Mouse (Mus musculus): Measurements from ENCODE around the gene Sars2. TPM values are rescaled to one million over a fixed set of nuclear protein-coding genes. Genes with fewer than 3 reads are reported as not detected.

Sars2 gene
- polyA plus RNA-seq, 1 experiment from 2014 or later = 16.4 TPM

DNA sequence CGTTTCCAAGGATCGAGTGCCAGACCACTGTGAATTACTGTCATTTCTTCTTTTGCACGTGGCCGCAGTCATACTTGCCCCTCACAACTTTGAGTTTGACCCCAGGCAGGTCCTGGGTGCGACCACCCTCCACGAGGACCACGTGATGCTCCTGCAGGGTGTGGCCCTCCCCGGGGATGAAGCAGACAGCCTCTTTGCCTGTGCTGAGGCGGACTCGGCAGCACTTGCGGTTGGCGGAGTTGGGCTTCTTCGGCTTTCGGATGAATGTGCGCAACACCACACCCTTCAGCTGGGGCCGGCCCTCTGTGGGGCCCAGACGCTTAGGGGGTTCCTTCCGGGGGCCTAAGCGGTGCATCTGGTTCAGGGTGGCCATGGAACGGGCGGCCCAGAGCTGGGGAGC, 2.0 kb upstream of the Sars2 start:
- Histone ChIP-seq H3K9me3 (replicated peaks; ENCODE audit: control insufficient read depth, low read length, poor library complexity, severe bottlenecking) (no peaks in the 10 kb centered on the region), H3K4me1 (ENCODE audit: control insufficient read depth, insufficient read depth, low read length) (peaks cover 7% of the 10 kb centered on the region), H3K9ac (ENCODE audit: low read depth, low read length) (no peak overlapping the region), H3K4me3 (ENCODE audit: low read depth, low read length) (no peak overlapping the region), H3K27ac (ENCODE audit: low read length) (no peak overlapping the region), H3K27me3 (ENCODE audit: control insufficient read depth, insufficient read depth, low read depth, low read length) (no peaks in the 10 kb centered on the region), H3K4me2 (ENCODE audit: low read length) (no peak overlapping the region), H3K36me3 (ENCODE audit: control insufficient read depth, insufficient read depth, low read length) (peaks cover 11% of the 10 kb centered on the region; the same call in 1 of the 2 replicates)
- WGBS = 95% methylated on average over 21 of the region's 21 CpGs
- ATAC-seq = no peak

DNA sequence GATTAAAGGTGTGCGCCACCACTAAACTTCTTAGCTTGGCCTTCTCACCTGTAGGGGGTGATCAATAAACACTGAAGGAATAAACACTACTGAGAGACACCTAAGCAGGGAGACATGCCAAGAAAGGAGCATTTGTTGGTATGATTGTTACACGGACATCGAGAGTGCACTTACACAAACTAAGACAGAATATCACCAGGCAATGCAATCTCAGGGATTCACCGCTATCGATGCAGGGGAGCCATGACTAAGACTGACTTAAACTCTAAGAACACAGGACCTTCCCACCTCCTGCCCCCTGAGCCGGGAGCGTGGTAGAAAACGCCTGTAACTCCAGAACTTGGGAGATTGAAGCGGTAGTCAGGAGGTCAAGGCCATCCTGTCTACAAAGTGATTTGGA, 843 bp upstream of the Sars2 start:
- Histone ChIP-seq H3K36me3 (ENCODE audit: control insufficient read depth, insufficient read depth, low read length) (peaks cover 11% of the 10 kb centered on the region; the same call in 1 of the 2 replicates), H3K4me1 (ENCODE audit: control insufficient read depth, insufficient read depth, low read length) (peaks cover 7% of the 10 kb centered on the region), H3K9ac (ENCODE audit: low read depth, low read length) (peak overlapping the region; percentile 61), H3K27ac (ENCODE audit: low read length) (peak overlapping the region; percentile 48), H3K4me2 (ENCODE audit: low read length) (peak overlapping the region; percentile 72), H3K27me3 (ENCODE audit: control insufficient read depth, insufficient read depth, low read depth, low read length) (no peaks in the 10 kb centered on the region), H3K4me3 (ENCODE audit: low read depth, low read length) (peak overlapping the region; percentile 66), H3K9me3 (replicated peaks; ENCODE audit: control insufficient read depth, low read length, poor library complexity, severe bottlenecking) (no peaks in the 10 kb centered on the region)
- ATAC-seq = no peak
- 40% methylated on average over 9 of the region's 9 CpGs for WGBS

DNA sequence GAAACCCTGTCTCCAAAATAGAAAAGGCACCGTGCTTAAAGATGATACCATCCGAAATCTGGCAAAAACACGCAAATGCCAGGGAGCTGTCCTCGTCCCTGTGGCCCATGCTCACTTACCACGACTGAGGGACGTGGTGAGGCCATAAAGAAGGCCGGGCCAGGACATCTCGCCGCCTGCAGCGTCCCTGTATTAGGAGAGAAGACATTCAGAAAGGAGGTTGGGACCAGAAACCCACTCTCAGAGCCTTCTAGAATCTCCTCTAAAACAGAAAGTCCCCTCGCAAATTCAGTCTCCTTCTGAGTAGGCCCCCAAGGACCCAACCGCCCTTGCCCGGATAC, 454 bp upstream of the Sars2 start:
- H3K36me3 ChIP-seq (ENCODE audit: control insufficient read depth, insufficient read depth, low read length) = peaks cover 11% of the 10 kb centered on the region; the same call in 1 of the 2 replicates
- peak overlapping the region; percentile 48 for H3K27ac ChIP-seq (ENCODE audit: low read length)
- no peaks in the 10 kb centered on the region for H3K27me3 ChIP-seq (ENCODE audit: control insufficient read depth, insufficient read depth, low read depth, low read length)
- ATAC-seq = peak; percentile 26; the same call in 1 of the 2 replicates
- 2% methylated on average over 13 of the region's 13 CpGs for WGBS
- H3K4me1 ChIP-seq (ENCODE audit: control insufficient read depth, insufficient read depth, low read length) = peaks cover 7% of the 10 kb centered on the region
- peak overlapping the region; percentile 66 for H3K4me3 ChIP-seq (ENCODE audit: low read depth, low read length)
- H3K9ac ChIP-seq (ENCODE audit: low read depth, low read length) = peak overlapping the region; percentile 61
- peak overlapping the region; percentile 72 for H3K4me2 ChIP-seq (ENCODE audit: low read length)
- no peaks in the 10 kb centered on the region for H3K9me3 ChIP-seq (replicated peaks; ENCODE audit: control insufficient read depth, low read length, poor library complexity, severe bottlenecking)

DNA sequence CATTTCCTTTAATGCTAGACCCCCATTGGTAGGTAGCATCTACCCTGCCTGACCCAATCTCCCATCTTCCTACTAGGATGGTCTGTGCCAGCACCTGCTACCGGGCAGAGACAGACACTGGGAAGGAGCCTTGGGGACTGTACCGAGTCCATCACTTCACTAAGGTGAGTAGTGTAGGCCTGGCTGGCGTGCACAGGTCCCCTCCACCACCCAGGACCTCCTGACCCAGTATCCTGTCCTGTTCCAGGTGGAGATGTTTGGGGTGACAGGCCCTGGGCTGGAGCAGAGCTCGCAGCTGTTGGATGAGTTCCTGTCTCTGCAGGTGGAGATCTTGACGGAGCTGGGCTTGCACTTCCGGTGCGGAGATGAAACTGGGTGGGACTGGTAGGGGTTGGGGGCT, 8.1 kb downstream of the Sars2 start:
- H3K27ac ChIP-seq (ENCODE audit: low read length) = no peak overlapping the region
- no peaks in the 10 kb centered on the region for H3K27me3 ChIP-seq (ENCODE audit: control insufficient read depth, insufficient read depth, low read depth, low read length)
- H3K9ac ChIP-seq (ENCODE audit: low read depth, low read length) = no peak overlapping the region
- no peak overlapping the region for H3K4me3 ChIP-seq (ENCODE audit: low read depth, low read length)
- H3K4me2 ChIP-seq (ENCODE audit: low read length) = no peak overlapping the region
- H3K36me3 ChIP-seq (ENCODE audit: control insufficient read depth, insufficient read depth, low read length) = no peaks in the 10 kb centered on the region
- H3K9me3 ChIP-seq (replicated peaks; ENCODE audit: control insufficient read depth, low read length, poor library complexity, severe bottlenecking) = no peaks in the 10 kb centered on the region
- no peak for ATAC-seq
- H3K4me1 ChIP-seq (ENCODE audit: control insufficient read depth, insufficient read depth, low read length) = no peaks in the 10 kb centered on the region
- 98% methylated on average over 7 of the region's 7 CpGs for WGBS

DNA sequence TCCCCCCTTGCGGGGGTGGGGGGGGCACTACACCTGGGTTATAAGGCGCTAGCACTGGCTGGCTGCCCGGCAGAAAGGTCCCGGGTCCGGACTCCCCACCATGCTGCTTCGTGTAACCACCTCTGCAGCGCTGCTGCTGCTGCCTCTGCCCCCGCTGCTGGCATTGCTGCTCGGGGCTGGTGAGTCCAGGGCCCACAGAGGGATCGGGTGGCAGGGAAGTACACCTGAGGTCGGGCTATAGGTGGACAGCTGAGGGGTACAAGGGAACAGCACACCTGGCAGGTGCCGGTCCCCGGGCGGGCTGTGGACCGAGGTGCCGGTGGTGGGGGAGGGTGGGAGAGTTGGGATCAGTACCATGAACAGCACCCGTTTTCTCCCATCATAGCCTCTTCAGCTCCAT, 14.3 kb downstream of the Sars2 start, which contains the start of gene Ccer2:
Gene Ccer2 (plus strand): TSS at position 96 of the 400 bp plus-strand sequence.
- WGBS = 2% methylated on average over 16 of the region's 17 CpGs
- peaks cover 5% of the 10 kb centered on the region for H3K4me1 ChIP-seq (ENCODE audit: control insufficient read depth, insufficient read depth, low read length)

DNA sequence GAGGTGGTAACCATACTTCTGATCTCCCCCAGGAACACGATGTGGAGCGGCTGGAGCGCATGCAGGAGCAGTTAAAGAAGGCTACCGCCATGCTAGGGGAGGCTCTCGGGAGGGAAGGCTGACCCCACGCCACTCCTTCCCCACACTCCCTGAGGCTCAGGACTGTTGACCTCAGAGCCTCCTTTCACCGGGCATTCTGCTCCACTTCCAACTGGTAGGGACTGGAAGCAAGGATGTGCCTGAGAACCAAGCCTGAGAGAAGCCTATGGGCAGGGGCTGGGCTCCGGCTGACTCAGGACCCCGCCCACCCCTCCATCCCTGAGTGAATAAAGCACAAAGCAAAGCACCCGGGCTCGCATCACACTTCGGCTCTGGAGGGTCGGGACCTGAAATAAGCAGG, 16.8 kb downstream of the Sars2 start:
- Histone ChIP-seq H3K27me3 (ENCODE audit: control insufficient read depth, insufficient read depth, low read depth, low read length) (peaks cover 6% of the 10 kb centered on the region; the same call in 1 of the 2 replicates), H3K36me3 (ENCODE audit: control insufficient read depth, insufficient read depth, low read length) (peaks cover 13% of the 10 kb centered on the region; the same call in 1 of the 2 replicates), H3K9me3 (replicated peaks; ENCODE audit: control insufficient read depth, low read length, poor library complexity, severe bottlenecking) (no peaks in the 10 kb centered on the region), H3K4me1 (ENCODE audit: control insufficient read depth, insufficient read depth, low read length) (peaks cover 5% of the 10 kb centered on the region), H3K4me2 (ENCODE audit: low read length) (no peak overlapping the region), H3K9ac (ENCODE audit: low read depth, low read length) (no peak overlapping the region), H3K4me3 (ENCODE audit: low read depth, low read length) (no peak overlapping the region), H3K27ac (ENCODE audit: low read length) (no peak overlapping the region)
- no peak for ATAC-seq
- WGBS = 80% methylated on average over 13 of the region's 13 CpGs

More for the DNA sequence above, 14.3 kb downstream of the Sars2 start, which contains the start of gene Ccer2:
- peaks cover 6% of the 10 kb centered on the region; the same call in 1 of the 2 replicates for H3K27me3 ChIP-seq (ENCODE audit: control insufficient read depth, insufficient read depth, low read depth, low read length)
- H3K27ac ChIP-seq (ENCODE audit: low read length) = no peak within 1 kb of the TSS
- peaks cover 9% of the 10 kb centered on the region; the same call in 1 of the 2 replicates for H3K36me3 ChIP-seq (ENCODE audit: control insufficient read depth, insufficient read depth, low read length)
- H3K9me3 ChIP-seq (replicated peaks; ENCODE audit: control insufficient read depth, low read length, poor library complexity, severe bottlenecking) = no peaks in the 10 kb centered on the region
- ATAC-seq = no peak
- H3K9ac ChIP-seq (ENCODE audit: low read depth, low read length) = peak within 1 kb of the TSS; percentile 50
- H3K4me2 ChIP-seq (ENCODE audit: low read length) = peak within 1 kb of the TSS; percentile 52
- peak within 1 kb of the TSS; percentile 22 for H3K4me3 ChIP-seq (ENCODE audit: low read depth, low read length)

DNA sequence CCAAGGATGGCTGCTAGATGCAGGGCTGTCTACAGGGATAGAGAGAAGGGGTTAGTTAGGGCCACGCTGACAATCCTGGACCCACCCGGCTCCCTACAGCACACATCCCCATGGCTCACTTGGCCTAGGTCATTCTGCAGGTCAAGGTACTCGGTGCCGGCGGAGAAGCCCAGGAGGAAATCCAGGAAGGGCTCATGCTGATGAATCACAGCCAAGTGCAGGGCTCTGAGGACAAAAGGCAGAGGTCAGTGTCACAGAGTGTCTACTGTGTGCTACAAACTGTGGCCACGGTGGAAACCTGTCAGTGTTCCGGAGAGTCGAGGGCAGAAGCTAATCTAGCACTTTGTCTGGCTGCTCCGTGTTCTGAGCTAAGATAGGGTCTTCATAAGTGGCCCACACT, 20.1 kb downstream of the Sars2 start:
- Histone ChIP-seq H3K4me2 (ENCODE audit: low read length) (no peak overlapping the region), H3K36me3 (ENCODE audit: control insufficient read depth, insufficient read depth, low read length) (peaks cover 13% of the 10 kb centered on the region; the same call in 1 of the 2 replicates), H3K4me1 (ENCODE audit: control insufficient read depth, insufficient read depth, low read length) (peaks cover 11% of the 10 kb centered on the region), H3K27ac (ENCODE audit: low read length) (no peak overlapping the region), H3K9ac (ENCODE audit: low read depth, low read length) (no peak overlapping the region), H3K4me3 (ENCODE audit: low read depth, low read length) (no peak overlapping the region), H3K27me3 (ENCODE audit: control insufficient read depth, insufficient read depth, low read depth, low read length) (no peaks in the 10 kb centered on the region), H3K9me3 (replicated peaks; ENCODE audit: control insufficient read depth, low read length, poor library complexity, severe bottlenecking) (no peaks in the 10 kb centered on the region)
- no peak for ATAC-seq
- 92% methylated on average over 9 of the region's 9 CpGs for WGBS

DNA sequence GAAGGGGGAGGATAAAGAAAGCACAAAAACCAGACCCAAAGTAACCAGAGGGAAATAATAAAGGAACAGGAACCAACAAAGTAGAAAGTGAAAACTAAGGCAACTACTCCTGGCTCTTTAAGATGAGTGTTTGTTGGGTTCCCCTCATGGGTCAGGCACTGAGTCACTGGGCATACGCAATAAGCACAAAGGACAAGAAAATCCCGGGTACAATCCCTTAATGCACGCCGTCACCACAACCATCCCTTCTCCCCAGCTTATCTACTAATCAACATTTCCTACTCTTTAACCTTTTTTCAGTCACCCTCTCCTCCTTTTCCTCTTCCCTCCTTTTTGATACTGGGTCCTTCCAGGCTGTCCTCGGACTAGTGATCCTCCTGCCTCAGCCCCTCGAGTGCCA, 23.4 kb downstream of the Sars2 start:
- no peak overlapping the region for H3K27ac ChIP-seq (ENCODE audit: low read length)
- peaks cover 4% of the 10 kb centered on the region; the same call in 1 of the 2 replicates for H3K36me3 ChIP-seq (ENCODE audit: control insufficient read depth, insufficient read depth, low read length)
- no peak for ATAC-seq
- no peaks in the 10 kb centered on the region for H3K27me3 ChIP-seq (ENCODE audit: control insufficient read depth, insufficient read depth, low read depth, low read length)
- peak overlapping the region; percentile 69; the same call in 1 of the 2 replicates for H3K4me3 ChIP-seq (ENCODE audit: low read depth, low read length)
- H3K4me1 ChIP-seq (ENCODE audit: control insufficient read depth, insufficient read depth, low read length) = peaks cover 25% of the 10 kb centered on the region
- no peak overlapping the region for H3K9ac ChIP-seq (ENCODE audit: low read depth, low read length)
- 82% methylated on average over 6 of the region's 6 CpGs for WGBS
- no peaks in the 10 kb centered on the region for H3K9me3 ChIP-seq (replicated peaks; ENCODE audit: control insufficient read depth, low read length, poor library complexity, severe bottlenecking)
- peak overlapping the region; percentile 65 for H3K4me2 ChIP-seq (ENCODE audit: low read length)

DNA sequence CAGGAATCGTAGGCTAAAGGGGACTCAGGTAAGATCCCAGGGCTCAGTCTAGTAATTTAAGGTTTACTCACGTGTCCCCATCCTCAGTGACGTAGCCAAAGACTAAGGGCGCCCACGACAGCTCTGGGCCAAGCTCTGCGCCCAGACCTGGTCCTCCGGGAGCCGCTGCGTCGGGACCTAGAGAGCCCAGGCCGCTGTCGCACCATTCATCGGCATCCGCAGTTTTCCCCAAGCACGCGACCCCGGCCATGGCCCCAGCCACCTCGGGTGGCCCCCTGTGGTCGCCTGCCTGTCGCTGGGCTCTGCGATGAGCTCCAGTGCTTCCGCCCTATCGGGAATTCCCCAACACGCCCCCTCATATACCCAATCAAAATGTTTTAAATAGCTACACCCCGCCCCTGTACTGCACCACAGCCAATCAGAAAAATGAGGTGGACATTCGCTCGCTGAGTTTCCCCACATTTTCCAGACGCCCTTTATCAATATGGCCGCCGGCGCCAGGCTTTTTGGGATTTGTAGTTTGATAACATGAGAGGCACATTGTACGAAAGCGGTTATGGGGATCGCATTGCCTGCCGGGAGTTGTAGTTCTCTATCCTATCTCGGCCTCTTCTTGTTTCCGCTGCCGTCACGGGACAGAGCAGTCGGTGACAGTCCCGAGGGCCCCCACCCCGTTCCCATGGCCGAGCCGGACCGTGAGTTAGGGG, 24.5 kb downstream of the Sars2 start, which contains the start of gene Sirt2:
Gene Sirt2 (plus strand): TSS at position 563 of the 707 bp plus-strand sequence.
- Histone ChIP-seq H3K4me2 (ENCODE audit: low read length) (peak within 1 kb of the TSS; percentile 65), H3K9me3 (replicated peaks; ENCODE audit: control insufficient read depth, low read length, poor library complexity, severe bottlenecking) (no peaks in the 10 kb centered on the region), H3K36me3 (ENCODE audit: control insufficient read depth, insufficient read depth, low read length) (peaks cover 4% of the 10 kb centered on the region; the same call in 1 of the 2 replicates), H3K27ac (ENCODE audit: low read length) (no peak within 1 kb of the TSS), H3K4me3 (ENCODE audit: low read depth, low read length) (peak within 1 kb of the TSS; percentile 69), H3K4me1 (ENCODE audit: control insufficient read depth, insufficient read depth, low read length) (peaks cover 25% of the 10 kb centered on the region), H3K27me3 (ENCODE audit: control insufficient read depth, insufficient read depth, low read depth, low read length) (no peaks in the 10 kb centered on the region), H3K9ac (ENCODE audit: low read depth, low read length) (peak within 1 kb of the TSS; percentile 74)
- under 1% methylated on average over 45 of the region's 45 CpGs for WGBS
- peak; percentile 98 for ATAC-seq

Measured in midbrain, embryonic 16.5 days (tissue).